Mouse (Mus musculus) CH12F3 (cell line): Measurements from ENCODE around the gene Dgcr2.

Source experiments
- in situ Hi-C: fragments of 300-500 bp; cut with MboI; formaldehyde crosslinking; loops from 2 replicates; pipeline ENCODE4 v1.14.3; 2020; ENCODE audit warnings: low sequenced_read_pairs

Dgcr2 gene

DNA sequence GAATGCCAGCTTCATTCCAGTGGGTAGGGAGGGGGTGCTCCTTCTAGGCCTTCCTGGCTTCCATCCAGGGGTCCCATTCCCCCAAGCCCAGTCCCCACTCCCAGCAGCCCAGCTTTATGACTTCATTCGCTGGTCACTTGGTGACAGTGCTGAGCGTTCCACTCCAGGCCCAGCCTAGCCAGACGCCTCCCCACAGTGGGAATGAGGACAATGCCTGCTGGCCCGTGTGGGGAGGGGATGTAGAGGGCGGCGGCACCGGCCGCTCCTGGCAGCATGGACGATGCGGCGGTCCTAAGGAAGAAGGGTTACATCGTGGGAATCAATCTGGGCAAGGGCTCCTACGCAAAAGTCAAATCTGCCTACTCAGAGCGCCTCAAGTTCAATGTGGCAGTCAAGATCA is at the start of gene Dgcr2, which contains the start of gene Tssk2:
TSS of gene Dgcr2 (minus strand) at position 101 of the 400 bp plus-strand sequence.
TSS of gene Tssk2 (plus strand) at position 176 of the 400 bp plus-strand sequence.
- in situ Hi-C loops: no loop called here

- in situ Hi-C loops: no loop called here
Measured at GRCm38 (mm10) chr16:17945081-17945831, 46.9 kb upstream of the Dgcr2 start.

DNA sequence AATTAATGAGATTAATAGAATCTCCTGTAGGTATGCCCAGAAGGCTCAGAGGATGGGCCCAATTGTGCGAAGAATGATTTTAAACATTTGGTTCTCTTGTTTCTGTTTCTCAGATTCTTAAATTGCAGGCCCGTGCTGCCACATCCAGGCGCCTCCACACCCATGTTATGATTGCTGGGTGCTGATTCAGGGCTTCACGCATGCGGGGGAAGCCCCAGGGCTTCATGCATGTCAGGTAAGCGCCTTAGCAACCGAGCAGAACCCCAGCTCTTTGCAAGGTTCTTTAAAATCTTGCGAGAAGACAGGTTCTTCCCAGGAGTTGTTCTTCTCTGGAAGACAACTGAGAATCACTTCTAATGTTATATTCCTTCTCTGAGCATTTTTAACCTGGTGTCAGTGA is 45.1 kb upstream of the Dgcr2 start:
- in situ Hi-C loops: no loop called here

DNA sequence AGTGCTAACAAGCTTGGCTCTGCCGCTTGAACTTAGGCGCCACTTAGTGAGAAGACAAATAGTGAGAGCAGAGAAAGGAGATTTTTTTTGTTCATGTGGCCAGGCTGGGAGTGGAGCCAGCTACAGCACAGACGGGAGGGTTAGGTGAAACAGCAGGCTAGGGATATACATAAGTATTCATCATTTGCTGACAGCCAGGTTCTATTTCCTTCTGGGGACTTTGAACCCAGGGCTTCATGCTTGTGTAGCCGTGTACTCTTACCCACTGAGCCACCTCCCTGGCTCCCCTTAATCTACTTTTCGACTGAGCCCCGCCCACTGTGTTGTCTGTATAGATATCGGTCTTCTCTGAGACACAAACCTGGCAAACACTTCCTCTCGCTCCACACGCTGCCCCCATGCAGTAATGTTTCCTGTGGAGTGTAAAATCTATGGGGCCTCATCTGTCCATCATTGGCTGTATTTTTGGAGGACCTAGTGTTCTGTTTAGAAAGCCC is 40.9 kb upstream of the Dgcr2 start:
- in situ Hi-C loops: no loop called here

DNA sequence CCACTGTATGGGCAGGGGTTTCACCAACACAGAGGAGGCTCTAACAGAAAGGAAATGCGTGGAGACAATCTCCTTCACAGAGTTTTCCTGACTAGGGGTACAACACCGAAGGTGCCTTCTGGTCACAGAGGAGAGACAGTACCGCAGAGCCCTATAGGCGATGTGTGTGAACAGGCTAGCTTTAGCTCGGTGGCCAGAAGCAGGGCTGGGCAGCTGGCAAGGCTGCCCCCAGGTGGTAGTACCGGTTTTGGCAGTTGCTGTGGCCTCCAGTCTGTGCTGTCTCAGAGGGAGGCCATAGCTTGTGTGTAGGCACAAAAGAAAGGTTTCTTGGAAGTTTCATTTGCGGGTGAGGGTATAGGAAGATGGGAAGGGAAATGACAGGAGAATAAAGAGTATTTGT is 40.5 kb upstream of the Dgcr2 start:
- in situ Hi-C loops: no loop called here

- in situ Hi-C loops: no loop called here
Measured at GRCm38 (mm10) chr16:17938187-17938586, 39.8 kb upstream of the Dgcr2 start.

DNA sequence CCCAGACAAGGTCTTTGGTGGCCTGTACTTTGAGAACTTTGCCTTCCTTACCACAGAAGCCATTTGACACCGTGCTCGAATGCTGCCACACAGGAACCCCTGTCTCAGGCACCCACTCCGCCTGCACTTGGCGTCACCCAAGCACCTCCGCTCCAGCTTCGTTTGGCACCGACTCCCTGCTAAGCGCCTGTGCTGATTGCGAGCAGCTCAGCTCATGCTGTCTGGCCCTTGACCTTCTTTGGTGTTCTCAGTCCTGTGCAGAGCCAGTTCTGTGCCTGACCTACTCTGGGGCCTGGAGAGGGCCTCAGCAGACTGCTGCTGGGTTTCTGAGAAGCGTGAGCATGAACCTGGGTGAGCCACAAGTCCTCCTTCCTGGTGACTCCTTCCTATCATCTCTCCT is 38.4 kb upstream of the Dgcr2 start:
- in situ Hi-C loops: no loop called here

DNA sequence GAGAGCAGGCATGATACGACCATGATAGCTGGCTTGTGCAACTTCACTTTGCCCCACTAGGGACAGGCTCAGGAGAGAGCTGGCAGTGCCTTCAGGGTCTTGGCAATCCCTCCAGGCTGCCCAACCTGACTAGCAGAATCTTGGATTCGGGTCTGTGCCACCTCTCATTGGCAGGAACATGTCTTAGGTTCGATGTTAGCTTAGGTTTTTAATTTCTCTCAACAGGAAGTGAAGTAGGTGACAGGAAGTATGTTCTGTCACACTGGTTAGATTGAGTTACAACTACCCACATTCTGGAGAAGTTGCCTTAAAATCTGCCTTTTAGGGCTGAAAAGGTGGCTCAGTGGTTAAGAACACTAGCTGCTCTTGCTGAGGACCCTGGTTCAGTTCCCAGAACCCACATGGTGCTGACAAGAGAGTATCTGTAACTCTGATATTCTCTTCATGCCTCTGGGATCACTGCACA is 36.1 kb upstream of the Dgcr2 start:
- in situ Hi-C loops: no loop called here

DNA sequence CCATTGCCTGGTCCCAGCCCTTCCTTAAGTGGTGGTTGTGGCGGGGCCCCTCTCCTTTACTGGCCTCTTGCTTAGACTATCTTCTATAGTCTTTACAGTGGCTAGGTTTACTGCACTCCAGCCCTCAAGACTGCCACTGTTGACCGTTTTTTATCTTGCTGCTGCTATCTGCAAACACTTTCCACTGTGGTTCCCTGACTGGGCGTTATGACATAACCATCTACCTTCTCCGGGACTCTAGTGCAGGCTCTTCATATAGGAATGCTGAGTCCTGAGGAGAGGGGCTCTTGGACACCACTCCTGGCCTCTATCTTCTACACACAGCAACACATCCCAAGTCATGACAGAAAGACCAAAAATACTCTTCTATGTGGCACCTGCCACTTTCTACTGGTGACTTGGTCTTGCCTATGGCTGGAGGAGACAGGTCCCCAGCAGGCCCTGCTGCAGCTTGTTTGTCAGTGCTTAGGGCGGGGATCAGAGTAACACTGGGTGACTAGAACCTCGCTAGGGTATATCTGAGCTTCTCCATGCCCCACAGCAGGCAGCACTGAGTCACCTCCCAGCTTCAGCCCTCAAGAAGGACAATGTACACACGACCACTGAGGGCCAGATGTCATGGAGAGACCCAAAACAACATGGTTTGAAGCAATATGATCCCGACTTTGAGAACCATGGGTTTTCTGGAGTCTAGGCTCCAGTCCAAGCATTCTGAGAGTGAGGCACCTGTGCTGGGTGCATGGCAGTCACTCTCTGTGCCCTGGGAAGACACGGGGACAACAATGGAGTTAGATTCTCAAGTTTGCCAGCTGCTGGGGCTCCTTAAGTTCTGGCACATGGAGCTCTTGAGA is 35.5 kb upstream of the Dgcr2 start:
- in situ Hi-C loops: no loop called here

DNA sequence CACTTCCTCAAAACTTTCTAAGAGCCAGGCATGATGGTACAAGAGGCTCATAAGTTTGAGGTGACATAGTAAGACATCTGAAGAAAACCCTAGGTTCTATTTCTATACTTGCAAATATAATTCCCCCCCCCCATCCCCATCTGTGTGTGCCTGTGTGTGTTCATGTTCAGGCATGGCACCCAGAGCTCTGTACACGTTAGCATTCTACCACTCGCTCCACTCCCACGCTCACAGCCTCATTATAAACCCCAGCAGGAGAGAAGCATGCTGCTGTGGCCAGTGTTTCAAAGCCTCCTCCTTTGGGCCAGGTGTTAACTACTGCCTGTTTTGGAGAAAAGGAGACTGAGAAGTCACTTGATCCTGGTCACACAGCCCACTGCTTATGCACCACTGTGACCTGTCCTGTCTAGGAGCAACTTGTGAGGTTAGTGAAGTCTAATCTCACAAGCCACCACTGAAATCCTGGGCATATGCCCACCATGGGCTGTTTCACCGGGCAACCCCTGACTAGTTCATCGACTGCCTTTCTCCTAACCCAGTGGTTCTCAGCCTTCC is 33.6 kb upstream of the Dgcr2 start:
- in situ Hi-C loops: no loop called here

DNA sequence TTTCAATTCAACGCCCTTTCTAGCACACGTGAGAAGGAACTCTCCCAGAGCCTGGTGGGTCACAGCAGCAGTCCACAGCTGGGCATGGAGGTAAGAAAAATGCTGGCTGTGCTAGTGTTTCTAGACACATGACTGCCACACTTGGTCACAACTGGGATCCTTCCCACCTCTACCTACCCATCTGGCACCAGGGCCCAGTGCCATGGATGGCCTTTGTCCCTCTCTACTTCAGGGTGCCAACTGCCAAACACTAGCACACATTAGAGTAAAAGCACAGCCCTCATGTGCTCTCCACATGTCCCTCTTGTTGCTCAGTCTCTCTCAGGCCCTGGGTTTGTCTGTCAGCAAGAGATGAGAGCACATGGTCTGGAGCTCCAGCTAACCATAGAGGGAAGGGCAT is 31.3 kb upstream of the Dgcr2 start:
- in situ Hi-C loops: no loop called here

DNA sequence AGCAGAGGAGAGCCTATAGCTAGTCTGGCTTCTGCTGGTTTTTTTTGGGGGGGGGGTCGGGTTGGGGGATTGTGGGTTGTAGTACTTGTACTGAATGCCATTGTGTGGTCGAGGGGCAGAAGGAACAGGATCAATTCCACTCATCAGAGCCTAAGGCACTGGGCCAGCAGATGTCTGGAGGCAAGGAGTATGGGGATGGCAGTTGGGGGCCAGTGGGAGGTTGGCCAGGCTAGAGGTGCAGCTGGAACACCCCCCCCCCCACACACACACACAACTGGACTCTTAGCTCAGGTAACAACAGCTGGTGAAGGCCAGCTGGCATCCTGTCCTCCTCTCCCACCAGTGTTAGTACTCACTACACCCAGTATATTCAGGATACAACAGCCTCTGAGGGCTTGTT is 30.8 kb upstream of the Dgcr2 start:
- in situ Hi-C loops: no loop called here

DNA sequence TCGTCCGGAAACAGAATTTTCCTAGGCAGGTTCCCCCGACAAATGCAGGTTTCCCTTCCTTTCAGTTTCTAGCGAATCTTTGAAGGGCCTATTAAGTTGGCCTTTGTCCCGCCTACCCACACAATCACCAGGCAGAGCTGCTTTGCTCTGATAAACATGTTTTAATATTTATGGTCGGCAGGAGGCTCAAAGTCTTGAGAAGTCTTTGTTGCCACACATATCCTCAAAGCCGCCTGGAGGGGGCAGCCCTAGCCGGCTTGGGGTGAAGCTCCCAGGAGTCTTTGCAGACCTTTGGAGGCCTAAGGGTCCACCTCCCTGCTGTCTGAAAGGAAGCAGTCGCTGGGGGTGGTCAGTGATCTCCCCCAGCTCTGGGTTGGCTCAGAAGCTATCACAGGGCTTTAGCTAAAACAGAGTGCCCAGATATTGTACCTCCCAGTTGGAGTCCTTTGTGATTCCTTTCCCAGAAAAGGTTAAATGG is 30.3 kb upstream of the Dgcr2 start:
- in situ Hi-C loops: no loop called here

- in situ Hi-C loops: no loop called here
Measured at GRCm38 (mm10) chr16:17928087-17928580, 29.8 kb upstream of the Dgcr2 start, which contains the start of gene Slc25a1. TSS of gene Slc25a1 (minus strand) at chr16:17928219.

GRCm38 (mm10) chr16:17927351-17928082 is 29.2 kb upstream of the Dgcr2 start:
- in situ Hi-C loops: no loop called here

GRCm38 (mm10) chr16:17922163-17922538 is 23.8 kb upstream of the Dgcr2 start:
- in situ Hi-C loops: no loop called here

DNA sequence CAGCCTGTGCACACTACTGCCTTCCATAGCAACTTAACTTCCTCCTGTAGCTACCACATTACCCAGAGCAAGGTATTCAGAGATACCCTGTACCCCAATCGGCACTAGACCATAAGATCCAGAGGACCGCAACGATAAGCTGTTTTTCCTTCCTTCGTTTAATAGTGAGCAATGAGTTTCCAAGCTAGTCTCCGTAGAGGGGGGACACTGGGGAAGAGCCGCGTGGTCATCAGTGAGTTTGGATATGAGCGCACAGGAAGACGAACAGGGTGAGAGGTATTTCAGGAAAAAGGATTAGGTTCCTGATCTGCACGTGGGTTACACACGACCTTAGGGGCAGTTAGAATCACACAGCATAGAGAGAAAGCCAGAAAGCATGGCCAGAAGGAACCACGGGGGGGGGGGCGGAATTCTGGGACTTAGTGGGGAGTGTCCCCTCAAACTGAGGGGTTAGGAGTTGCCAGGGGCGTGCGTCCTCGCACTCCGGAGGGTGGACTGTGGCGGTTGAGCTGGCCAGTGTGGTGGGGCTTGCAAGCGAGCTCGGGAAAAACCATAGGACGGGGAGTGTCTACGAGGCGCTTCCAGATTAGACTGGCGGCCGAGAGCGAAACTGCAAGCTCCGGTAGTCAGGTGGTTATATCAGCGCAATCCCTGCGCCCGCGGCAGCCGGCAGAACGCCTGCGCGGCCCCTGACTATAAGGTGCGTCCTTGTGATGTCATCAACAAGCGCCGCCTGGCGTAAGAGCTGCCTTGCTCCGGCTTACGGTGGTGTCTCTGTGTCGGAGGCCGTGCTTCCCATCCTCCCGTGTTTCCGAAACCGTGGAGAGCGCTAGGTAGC is 23.2 kb upstream of the Dgcr2 start:
- in situ Hi-C loops: no loop called here

- in situ Hi-C loops: no loop called here
Measured at GRCm38 (mm10) chr16:17920586-17920985, 22.2 kb upstream of the Dgcr2 start.
